Mouse (Mus musculus) thymus, adult 2 months (tissue): ENCODE results near the gene Snd1. TPM values are rescaled to one million over a fixed set of nuclear protein-coding genes. Genes with fewer than 3 reads are reported as not detected.

Experiments used
- DNase-seq: peaks from one replicate; pipeline ENCODE4 v3.0.0; 2021
- H3K27ac ChIP-seq: fragments of 200-500 bp; 2 replicates; pipeline ENCODE4 v1.5.1; 2012; ENCODE audit warnings: low read length, control low read depth; ENCODE audit not compliant: control insufficient read depth, insufficient read depth
- H3K27me3 ChIP-seq: fragments of 200-500 bp; 2 replicates; pipeline ENCODE4 v1.6.1; 2012; ENCODE audit warnings: mild to moderate bottlenecking, low read length, moderate library complexity, mixed read lengths; ENCODE audit not compliant: control insufficient read depth, insufficient read depth
- H3K36me3 ChIP-seq: fragments of 200-500 bp; 2 replicates; pipeline ENCODE4 v1.6.1; 2012; ENCODE audit warnings: mild to moderate bottlenecking, low read length, moderate library complexity; ENCODE audit not compliant: control insufficient read depth, insufficient read depth
- H3K4me1 ChIP-seq: fragments of 200-500 bp; replicated peaks from 2 replicates; pipeline ENCODE4 v1.6.1; 2012; ENCODE audit warnings: low read length; ENCODE audit not compliant: control insufficient read depth, insufficient read depth
- H3K4me3 ChIP-seq: fragments of 200-500 bp; 2 replicates; pipeline ENCODE4 v1.5.1; 2012; ENCODE audit warnings: mild to moderate bottlenecking, low read length, control low read depth, moderate library complexity; ENCODE audit not compliant: control insufficient read depth, insufficient read depth
- CTCF ChIP-seq: fragments of 200-500 bp; IDR thresholded peaks from 2 replicates; pipeline ENCODE4 v1.5.1; 2012; ENCODE audit warnings: mild to moderate bottlenecking, control low read depth, low read length, moderate library complexity, borderline replicate concordance; ENCODE audit not compliant: control insufficient read depth, poor library complexity, insufficient read depth; ENCODE audit errors: extremely low read depth
- POLR2A ChIP-seq: fragments of 200-500 bp; IDR thresholded peaks from 2 replicates; pipeline ENCODE4 v1.6.1; 2012; ENCODE audit warnings: mild to moderate bottlenecking, low read length, control low read depth, moderate library complexity; ENCODE audit not compliant: control insufficient read depth, poor library complexity, insufficient read depth; ENCODE audit errors: extremely low read depth
- WGBS: fragments of 180-500 bp; shearing (Covaris S2); methylation state at CpG from one replicate; pipeline ENCODE4 v1.1.7; 2018; 5-methylcytosine and 5-hydroxymethylcytosine counted together
- polyA plus RNA-seq: library from polyadenylated mRNA; depleted of rRNA; stranded (reverse); fragments of >200 nt; gene quantifications from 2 replicates; pipeline ENCODE4 v1.2.3, GENCODE M21; 2012

The Snd1 gene
- polyA plus RNA-seq, 1 experiment: 79.3 TPM

- no peak for TF ChIP-seq CTCF
- TF ChIP-seq POLR2A: no peak
- peaks cover 11% of the 10 kb centered on the region; the same call in 1 of the 2 replicates for H3K36me3 ChIP-seq
These were observed 74.4 kb downstream of the Snd1 start for GRCm38 (mm10) chr6:28549374-28549773.

GRCm38 (mm10) chr6:28550255-28551004 is 75.5 kb downstream of the Snd1 start:
- H3K36me3 ChIP-seq: peaks cover 10% of the 10 kb centered on the region; the same call in 1 of the 2 replicates
- H3K4me1 ChIP-seq: no peaks in the 10 kb centered on the region
- TF ChIP-seq POLR2A: no peak
- no peak for TF ChIP-seq CTCF
- no peak overlapping the region for H3K4me3 ChIP-seq
- DNase-seq: no peak
- H3K27ac ChIP-seq: no peak overlapping the region
- 87% methylated on average over 7 of the region's 7 CpGs for WGBS
- H3K27me3 ChIP-seq: no peaks in the 10 kb centered on the region

More at GRCm38 (mm10) chr6:28549374-28549773, 74.4 kb downstream of the Snd1 start:
- no peaks in the 10 kb centered on the region for H3K4me1 ChIP-seq
- no peaks in the 10 kb centered on the region for H3K27me3 ChIP-seq
- no peak overlapping the region for H3K4me3 ChIP-seq
- H3K27ac ChIP-seq: no peak overlapping the region
- 91% methylated on average over 2 of the region's 2 CpGs for WGBS
- DNase-seq: no peak

- H3K36me3 ChIP-seq: no peaks in the 10 kb centered on the region
- TF ChIP-seq POLR2A (no peak), CTCF (no peak)
- no peaks in the 10 kb centered on the region for H3K27me3 ChIP-seq
- H3K4me3 ChIP-seq: no peak overlapping the region
- H3K27ac ChIP-seq: no peak overlapping the region
- H3K4me1 ChIP-seq: no peaks in the 10 kb centered on the region
- WGBS: 96% methylated on average over 1 of the region's 1 CpGs
- no peak for DNase-seq
These were observed 79.5 kb downstream of the Snd1 start for GRCm38 (mm10) chr6:28554470-28554869.

- DNase-seq: no peak
- H3K36me3 ChIP-seq: no peaks in the 10 kb centered on the region
- 92% methylated on average over 6 of the region's 6 CpGs for WGBS
- no peaks in the 10 kb centered on the region for H3K4me1 ChIP-seq
- TF ChIP-seq CTCF (no peak), POLR2A (no peak)
- no peak overlapping the region for H3K4me3 ChIP-seq
- no peak overlapping the region for H3K27ac ChIP-seq
- H3K27me3 ChIP-seq: no peaks in the 10 kb centered on the region
These were observed 80.1 kb downstream of the Snd1 start for GRCm38 (mm10) chr6:28555002-28555401.

GRCm38 (mm10) chr6:28555428-28555827 is 80.5 kb downstream of the Snd1 start:
- Histone ChIP-seq H3K27me3 (no peaks in the 10 kb centered on the region), H3K4me1 (no peaks in the 10 kb centered on the region), H3K36me3 (no peaks in the 10 kb centered on the region), H3K27ac (no peak overlapping the region), H3K4me3 (no peak overlapping the region)
- no peak for DNase-seq
- WGBS: 91% methylated on average over 7 of the region's 7 CpGs
- TF ChIP-seq POLR2A: no peak
- no peak for TF ChIP-seq CTCF

- H3K4me1 ChIP-seq: no peaks in the 10 kb centered on the region
- TF ChIP-seq CTCF (no peak), POLR2A (no peak)
- WGBS: 97% methylated on average over 6 of the region's 6 CpGs
- H3K27me3 ChIP-seq: no peaks in the 10 kb centered on the region
- no peaks in the 10 kb centered on the region for H3K36me3 ChIP-seq
- H3K27ac ChIP-seq: no peak overlapping the region
- DNase-seq: no peak
- no peak overlapping the region for H3K4me3 ChIP-seq
These were observed 82.8 kb downstream of the Snd1 start for GRCm38 (mm10) chr6:28557728-28558127.
